Mouse (Mus musculus): Measurements from ENCODE around the gene Nr2e1. TPM values are rescaled to one million over a fixed set of nuclear protein-coding genes. Genes with fewer than 3 reads are reported as not detected.

Nr2e1 gene
- polyA plus RNA-seq (2015; fragmentation: Nextera tagmentation; extraction: Ambion mirVana): not detected in 2 replicates

GRCm38 (mm10) chr10:42583157-42583872, at the start of gene Nr2e1, which contains the start of gene Ostm1:
Gene Nr2e1, minus strand, starts transcription at chr10:42583632.
Gene Ostm1, plus strand, starts transcription at chr10:42583822.
- peak within 1 kb of the TSS; percentile 36 for H3K4me3 ChIP-seq
- no peaks in the 10 kb centered on the region for H3K9me3 ChIP-seq (replicated peaks)
- no peak within 1 kb of the TSS for H3K27ac ChIP-seq
- no peaks in the 10 kb centered on the region for H3K36me3 ChIP-seq
- WGBS: 1% methylated on average over 43 of the region's 43 CpGs
- ATAC-seq (replicated peaks; ENCODE audit: insufficient number of reproducible peaks, insufficient read depth, low FRiP score, low read depth): no peak
- peaks cover 98% of the 10 kb centered on the region for H3K27me3 ChIP-seq
- peaks cover 38% of the 10 kb centered on the region for H3K4me1 ChIP-seq (replicated peaks)
- H3K4me2 ChIP-seq: peak within 1 kb of the TSS; percentile 54
- H3K9ac ChIP-seq: no peak within 1 kb of the TSS

- H3K36me3 ChIP-seq: no peaks in the 10 kb centered on the region
- H3K4me3 ChIP-seq: peak overlapping the region; percentile 51
- peak overlapping the region; percentile 19; the same call in 1 of the 2 replicates for H3K9ac ChIP-seq
- H3K27ac ChIP-seq: no peak overlapping the region
- peak overlapping the region; percentile 89 for H3K4me2 ChIP-seq
- peaks cover 43% of the 10 kb centered on the region for H3K4me1 ChIP-seq (replicated peaks)
- 1% methylated on average over 39 of the region's 39 CpGs for WGBS
- H3K27me3 ChIP-seq: peaks cover 97% of the 10 kb centered on the region
- no peaks in the 10 kb centered on the region for H3K9me3 ChIP-seq (replicated peaks)
- no peak for ATAC-seq (replicated peaks; ENCODE audit: insufficient number of reproducible peaks, insufficient read depth, low FRiP score, low read depth)
Measured at GRCm38 (mm10) chr10:42632453-42633360, 49.3 kb upstream of the Nr2e1 start.

GRCm38 (mm10) chr10:42631754-42632452, 48.5 kb upstream of the Nr2e1 start:
- H3K4me3 ChIP-seq: peak overlapping the region; percentile 51
- H3K27ac ChIP-seq: no peak overlapping the region
- H3K9me3 ChIP-seq (replicated peaks): no peaks in the 10 kb centered on the region
- no peaks in the 10 kb centered on the region for H3K36me3 ChIP-seq
- H3K9ac ChIP-seq: no peak overlapping the region
- WGBS: under 1% methylated on average over 41 of the region's 42 CpGs
- peaks cover 98% of the 10 kb centered on the region for H3K27me3 ChIP-seq
- ATAC-seq (replicated peaks; ENCODE audit: insufficient number of reproducible peaks, insufficient read depth, low FRiP score, low read depth): no peak
- peaks cover 43% of the 10 kb centered on the region for H3K4me1 ChIP-seq (replicated peaks)
- peak overlapping the region; percentile 89 for H3K4me2 ChIP-seq

- Histone ChIP-seq H3K4me2 (no peak overlapping the region), H3K27ac (no peak overlapping the region), H3K4me3 (no peak overlapping the region), H3K9me3 (replicated peaks) (no peaks in the 10 kb centered on the region), H3K4me1 (replicated peaks) (peaks cover 33% of the 10 kb centered on the region), H3K9ac (no peak overlapping the region), H3K36me3 (no peaks in the 10 kb centered on the region), H3K27me3 (peaks cover 90% of the 10 kb centered on the region)
- WGBS: 7% methylated on average over 19 of the region's 19 CpGs
- no peak for ATAC-seq (replicated peaks; ENCODE audit: insufficient number of reproducible peaks, insufficient read depth, low FRiP score, low read depth)
Measured at GRCm38 (mm10) chr10:42630596-42631355, 47.3 kb upstream of the Nr2e1 start.

- Histone ChIP-seq H3K4me2 (no peak overlapping the region), H3K4me3 (no peak overlapping the region), H3K9ac (no peak overlapping the region), H3K9me3 (replicated peaks) (no peaks in the 10 kb centered on the region), H3K27ac (no peak overlapping the region), H3K36me3 (no peaks in the 10 kb centered on the region), H3K4me1 (replicated peaks) (no peaks in the 10 kb centered on the region), H3K27me3 (peaks cover 54% of the 10 kb centered on the region)
- WGBS: 68% methylated on average over 2 of the region's 2 CpGs
- no peak for ATAC-seq (replicated peaks; ENCODE audit: insufficient number of reproducible peaks, insufficient read depth, low FRiP score, low read depth)
Measured at GRCm38 (mm10) chr10:42625907-42626306, 42.5 kb upstream of the Nr2e1 start.

- Histone ChIP-seq H3K27me3 (peaks cover 68% of the 10 kb centered on the region), H3K4me2 (no peak overlapping the region), H3K4me3 (no peak overlapping the region), H3K9me3 (replicated peaks) (no peaks in the 10 kb centered on the region), H3K27ac (no peak overlapping the region), H3K4me1 (replicated peaks) (peaks cover 15% of the 10 kb centered on the region), H3K9ac (no peak overlapping the region), H3K36me3 (no peaks in the 10 kb centered on the region)
- no peak for ATAC-seq (replicated peaks; ENCODE audit: insufficient number of reproducible peaks, insufficient read depth, low FRiP score, low read depth)
- 31% methylated on average over 2 of the region's 2 CpGs for WGBS
Measured at GRCm38 (mm10) chr10:42618291-42618690, 34.9 kb upstream of the Nr2e1 start.

GRCm38 (mm10) chr10:42614766-42615165, 31.3 kb upstream of the Nr2e1 start:
- Histone ChIP-seq H3K4me2 (no peak overlapping the region), H3K27me3 (peaks cover 87% of the 10 kb centered on the region), H3K9me3 (replicated peaks) (no peaks in the 10 kb centered on the region), H3K9ac (no peak overlapping the region), H3K27ac (no peak overlapping the region), H3K4me1 (replicated peaks) (peaks cover 15% of the 10 kb centered on the region), H3K36me3 (no peaks in the 10 kb centered on the region), H3K4me3 (no peak overlapping the region)
- ATAC-seq (replicated peaks; ENCODE audit: insufficient number of reproducible peaks, insufficient read depth, low FRiP score, low read depth): no peak
- 20% methylated on average over 9 of the region's 9 CpGs for WGBS

GRCm38 (mm10) chr10:42613639-42614381, 30.4 kb upstream of the Nr2e1 start:
- Histone ChIP-seq H3K4me2 (peak overlapping the region; percentile 88), H3K27ac (no peak overlapping the region), H3K36me3 (no peaks in the 10 kb centered on the region), H3K9ac (peak overlapping the region; percentile 53), H3K9me3 (replicated peaks) (no peaks in the 10 kb centered on the region), H3K4me1 (replicated peaks) (peaks cover 15% of the 10 kb centered on the region), H3K27me3 (peaks cover 90% of the 10 kb centered on the region), H3K4me3 (peak overlapping the region; percentile 54)
- peak; percentile 53; the same call in 1 of the 2 replicates for ATAC-seq (replicated peaks; ENCODE audit: insufficient number of reproducible peaks, insufficient read depth, low FRiP score, low read depth)
- 1% methylated on average over 40 of the region's 40 CpGs for WGBS

GRCm38 (mm10) chr10:42613075-42613474, 29.6 kb upstream of the Nr2e1 start:
- no peaks in the 10 kb centered on the region for H3K9me3 ChIP-seq (replicated peaks)
- peaks cover 92% of the 10 kb centered on the region for H3K27me3 ChIP-seq
- no peak overlapping the region for H3K9ac ChIP-seq
- peaks cover 15% of the 10 kb centered on the region for H3K4me1 ChIP-seq (replicated peaks)
- H3K27ac ChIP-seq: no peak overlapping the region
- no peak overlapping the region for H3K4me3 ChIP-seq
- 12% methylated on average over 12 of the region's 12 CpGs for WGBS
- ATAC-seq (replicated peaks; ENCODE audit: insufficient number of reproducible peaks, insufficient read depth, low FRiP score, low read depth): no peak
- H3K4me2 ChIP-seq: no peak overlapping the region
- no peaks in the 10 kb centered on the region for H3K36me3 ChIP-seq

GRCm38 (mm10) chr10:42606757-42607156, 23.3 kb upstream of the Nr2e1 start:
- no peak overlapping the region for H3K27ac ChIP-seq
- H3K4me3 ChIP-seq: no peak overlapping the region
- no peaks in the 10 kb centered on the region for H3K4me1 ChIP-seq (replicated peaks)
- no peak for ATAC-seq (replicated peaks; ENCODE audit: insufficient number of reproducible peaks, insufficient read depth, low FRiP score, low read depth)
- no peak overlapping the region for H3K4me2 ChIP-seq
- H3K9me3 ChIP-seq (replicated peaks): peaks cover 2% of the 10 kb centered on the region; the same call in 1 of the 2 replicates
- no peaks in the 10 kb centered on the region for H3K36me3 ChIP-seq
- peaks cover 46% of the 10 kb centered on the region for H3K27me3 ChIP-seq
- WGBS: 62% methylated on average over 4 of the region's 4 CpGs
- H3K9ac ChIP-seq: no peak overlapping the region

Data from heart, embryonic 15.5 days (tissue).